Mouse (Mus musculus): ENCODE measurements around the gene Lrrc40. TPM values are rescaled to one million over a fixed set of nuclear protein-coding genes. Genes with fewer than 3 reads are reported as not detected.

The Lrrc40 gene
- polyA plus RNA-seq, 1 experiment from 2014 or later, result 23.1 TPM

GRCm38 (mm10) chr3:158049508-158049907 is 13.0 kb downstream of the Lrrc40 start:
- Histone ChIP-seq H3K9me3 (replicated peaks) (no peaks in the 10 kb centered on the region), H3K36me3 (replicated peaks) (peaks cover 29% of the 10 kb centered on the region), H3K4me2 (no peak overlapping the region), H3K27me3 (no peaks in the 10 kb centered on the region), H3K27ac (replicated peaks) (no peak overlapping the region), H3K4me3 (replicated peaks) (no peak overlapping the region), H3K4me1 (replicated peaks) (no peaks in the 10 kb centered on the region), H3K9ac (no peak overlapping the region)
- no peak for ATAC-seq (ENCODE audit: insufficient read depth)
- 76% methylated on average over 2 of the region's 2 CpGs for WGBS (ENCODE audit: insufficient replicate concordance)

GRCm38 (mm10) chr3:158060621-158061291 is 24.3 kb downstream of the Lrrc40 start:
- Histone ChIP-seq H3K9ac (no peak overlapping the region), H3K4me2 (no peak overlapping the region), H3K4me3 (replicated peaks) (no peak overlapping the region), H3K9me3 (replicated peaks) (no peaks in the 10 kb centered on the region), H3K36me3 (replicated peaks) (peaks cover 55% of the 10 kb centered on the region), H3K27ac (replicated peaks) (no peak overlapping the region), H3K4me1 (replicated peaks) (no peaks in the 10 kb centered on the region), H3K27me3 (no peaks in the 10 kb centered on the region)
- WGBS (ENCODE audit: insufficient replicate concordance), result 69% methylated on average over 2 of the region's 2 CpGs
- ATAC-seq (ENCODE audit: insufficient read depth), result no peak

DNA sequence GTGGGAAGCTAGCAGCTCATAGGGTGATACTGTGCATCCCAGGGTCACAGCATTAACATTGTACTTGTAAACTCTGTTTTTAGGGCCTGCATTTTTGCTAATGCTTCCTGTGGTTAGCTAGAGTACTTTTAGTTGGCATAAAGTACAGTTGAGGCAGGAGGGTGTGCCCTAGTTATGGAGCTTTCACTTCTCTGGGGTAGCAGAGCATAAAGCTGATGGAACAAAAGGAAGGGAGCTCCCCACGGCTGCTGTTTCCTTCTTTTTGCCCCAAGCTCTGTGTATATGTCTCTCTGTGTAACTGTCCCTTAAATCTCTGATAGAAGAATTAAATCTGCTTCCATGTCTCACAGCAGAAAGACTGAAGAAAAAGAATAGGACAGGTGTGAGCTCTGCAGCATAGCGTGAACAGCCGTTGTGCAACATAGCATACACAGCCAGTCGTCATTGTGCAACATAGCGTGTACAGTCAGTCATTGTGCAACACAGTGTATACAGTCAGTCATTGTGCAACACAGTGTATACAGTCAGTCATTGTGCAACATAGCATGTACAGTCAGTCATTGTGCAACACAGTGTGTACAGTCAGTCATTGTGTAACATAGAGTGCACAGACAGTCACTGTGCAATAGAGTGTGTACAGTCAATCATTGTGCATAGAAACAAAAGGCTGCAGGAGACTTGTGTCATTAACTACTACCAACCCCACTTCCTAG is 25.5 kb downstream of the Lrrc40 start:
- peak; percentile 72 for ATAC-seq (ENCODE audit: insufficient read depth)

DNA sequence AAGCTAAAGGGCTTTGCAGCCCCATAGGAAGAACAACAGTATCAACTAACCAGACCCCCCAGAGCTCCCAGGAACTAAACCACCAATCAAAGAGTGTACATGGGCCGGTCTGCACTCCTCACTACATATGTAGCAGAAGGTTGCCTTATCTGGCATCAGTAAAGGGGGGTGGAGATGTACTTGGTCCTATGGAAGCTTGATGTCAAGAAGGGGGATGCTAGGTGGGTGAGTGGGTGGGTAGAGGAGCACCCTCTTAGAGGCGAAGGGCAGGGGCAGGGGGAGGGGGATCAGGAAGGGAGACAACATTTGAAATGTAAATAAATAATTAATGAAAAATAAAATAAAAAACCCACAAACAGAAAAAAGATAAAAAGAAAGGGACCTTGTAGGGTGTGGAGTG is 28.8 kb downstream of the Lrrc40 start:
- ATAC-seq (ENCODE audit: insufficient read depth), result no peak
- H3K27ac ChIP-seq (replicated peaks), result no peak overlapping the region

More for the DNA sequence above, 25.5 kb downstream of the Lrrc40 start:
- H3K36me3 ChIP-seq (replicated peaks), result peaks cover 45% of the 10 kb centered on the region
- no peaks in the 10 kb centered on the region for H3K27me3 ChIP-seq
- H3K27ac ChIP-seq (replicated peaks), result 0 out of 2 replicates have a peak overlapping the region, but pooled peaks have one; percentile 31
- 64% methylated on average over 5 of the region's 5 CpGs for WGBS (ENCODE audit: insufficient replicate concordance)
- no peaks in the 10 kb centered on the region for H3K4me1 ChIP-seq (replicated peaks)
- H3K4me2 ChIP-seq, result no peak overlapping the region
- H3K9ac ChIP-seq, result no peak overlapping the region
- H3K4me3 ChIP-seq (replicated peaks), result no peak overlapping the region
- H3K9me3 ChIP-seq (replicated peaks), result no peaks in the 10 kb centered on the region

GRCm38 (mm10) chr3:158067916-158068315 is 31.5 kb downstream of the Lrrc40 start:
- no peaks in the 10 kb centered on the region for H3K4me1 ChIP-seq (replicated peaks)
- 75% methylated on average over 7 of the region's 7 CpGs for WGBS (ENCODE audit: insufficient replicate concordance)
- no peak overlapping the region for H3K4me2 ChIP-seq
- no peaks in the 10 kb centered on the region for H3K9me3 ChIP-seq (replicated peaks)
- no peak overlapping the region for H3K4me3 ChIP-seq (replicated peaks)
- no peaks in the 10 kb centered on the region for H3K27me3 ChIP-seq
- no peak for ATAC-seq (ENCODE audit: insufficient read depth)
- H3K9ac ChIP-seq, result no peak overlapping the region
- H3K27ac ChIP-seq (replicated peaks), result no peak overlapping the region
- H3K36me3 ChIP-seq (replicated peaks), result peaks cover 19% of the 10 kb centered on the region

More for the DNA sequence above, 28.8 kb downstream of the Lrrc40 start:
- WGBS (ENCODE audit: insufficient replicate concordance), result 80% methylated on average over 2 of the region's 2 CpGs
- Histone ChIP-seq H3K4me2 (no peak overlapping the region), H3K27me3 (no peaks in the 10 kb centered on the region), H3K4me3 (replicated peaks) (no peak overlapping the region), H3K9me3 (replicated peaks) (no peaks in the 10 kb centered on the region), H3K4me1 (replicated peaks) (no peaks in the 10 kb centered on the region), H3K36me3 (replicated peaks) (peaks cover 19% of the 10 kb centered on the region), H3K9ac (no peak overlapping the region)

GRCm38 (mm10) chr3:158068613-158069263 is 32.3 kb downstream of the Lrrc40 start:
- no peaks in the 10 kb centered on the region for H3K4me1 ChIP-seq (replicated peaks)
- ATAC-seq (ENCODE audit: insufficient read depth), result peak; percentile 42; the same call in 1 of the 2 replicates
- peaks cover 15% of the 10 kb centered on the region for H3K36me3 ChIP-seq (replicated peaks)
- H3K4me2 ChIP-seq, result no peak overlapping the region
- H3K27me3 ChIP-seq, result no peaks in the 10 kb centered on the region
- no peak overlapping the region for H3K9ac ChIP-seq
- no peak overlapping the region for H3K27ac ChIP-seq (replicated peaks)
- no peak overlapping the region for H3K4me3 ChIP-seq (replicated peaks)
- no peaks in the 10 kb centered on the region for H3K9me3 ChIP-seq (replicated peaks)
- WGBS (ENCODE audit: insufficient replicate concordance), result 69% methylated on average over 9 of the region's 9 CpGs

DNA sequence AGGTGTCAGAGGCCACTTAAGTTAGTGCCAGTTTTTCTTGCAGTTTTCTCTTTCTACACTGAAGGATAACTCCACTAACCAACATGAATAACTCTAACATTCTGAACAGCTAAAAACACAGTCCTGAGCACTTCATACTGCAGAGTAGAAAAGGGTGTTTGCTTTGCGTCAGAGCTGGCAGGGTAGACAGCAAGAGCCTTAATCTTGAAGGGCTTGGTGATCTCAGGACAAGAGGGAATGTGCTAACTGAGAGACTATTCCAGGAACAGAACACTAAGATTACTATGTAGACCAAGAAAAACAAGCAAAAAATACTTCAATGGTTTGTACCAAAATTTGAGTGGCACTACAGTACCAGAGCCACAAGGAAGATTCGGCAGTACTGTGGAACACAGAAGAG is 38.5 kb downstream of the Lrrc40 start:
- H3K4me3 ChIP-seq (replicated peaks), result no peak overlapping the region
- H3K27ac ChIP-seq (replicated peaks), result no peak overlapping the region
- 71% methylated on average over 2 of the region's 2 CpGs for WGBS (ENCODE audit: insufficient replicate concordance)
- ATAC-seq (ENCODE audit: insufficient read depth), result no peak
- no peaks in the 10 kb centered on the region for H3K27me3 ChIP-seq
- no peak overlapping the region for H3K4me2 ChIP-seq
- no peaks in the 10 kb centered on the region for H3K4me1 ChIP-seq (replicated peaks)
- H3K9ac ChIP-seq, result no peak overlapping the region
- H3K9me3 ChIP-seq (replicated peaks), result no peaks in the 10 kb centered on the region
- H3K36me3 ChIP-seq (replicated peaks), result no peaks in the 10 kb centered on the region

DNA sequence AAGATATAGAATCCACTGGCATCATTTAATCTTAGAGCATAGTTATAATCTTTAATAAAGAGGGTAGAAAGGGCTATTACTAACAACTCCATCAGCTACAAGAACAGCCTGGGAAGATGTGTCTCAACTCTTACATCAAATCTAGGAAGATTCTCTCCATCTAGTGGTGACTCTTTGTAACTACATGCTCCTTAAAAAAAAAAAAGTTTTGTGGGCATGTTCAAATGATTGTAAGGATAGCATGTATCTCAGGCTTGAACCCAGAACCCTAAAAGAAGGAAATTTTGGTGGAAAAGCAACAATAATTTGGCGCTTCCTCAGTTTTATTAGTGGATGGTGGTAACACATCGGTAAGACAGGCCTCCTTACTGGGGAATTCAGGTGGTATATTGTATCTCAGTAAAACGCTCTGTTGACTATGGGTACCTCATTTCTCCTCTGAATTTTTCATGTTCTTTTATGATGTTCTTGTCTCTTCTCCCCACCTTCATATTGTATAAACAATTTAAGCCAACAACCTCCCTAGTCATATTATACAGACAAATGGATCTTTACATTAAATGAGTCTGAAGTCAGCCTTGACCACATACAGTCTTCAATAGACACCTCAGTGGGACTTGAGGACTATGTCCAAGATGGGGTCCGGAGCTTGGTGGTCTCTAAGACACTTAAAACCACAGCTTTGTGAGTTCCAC is 40.4 kb downstream of the Lrrc40 start:
- no peaks in the 10 kb centered on the region; the same call in 1 of the 2 replicates for H3K27me3 ChIP-seq
- H3K4me1 ChIP-seq (replicated peaks), result no peaks in the 10 kb centered on the region
- no peaks in the 10 kb centered on the region for H3K9me3 ChIP-seq (replicated peaks)
- no peak for ATAC-seq (ENCODE audit: insufficient read depth)
- H3K4me2 ChIP-seq, result no peak overlapping the region
- no peak overlapping the region for H3K9ac ChIP-seq
- no peaks in the 10 kb centered on the region for H3K36me3 ChIP-seq (replicated peaks)
- no peak overlapping the region for H3K27ac ChIP-seq (replicated peaks)
- no peak overlapping the region for H3K4me3 ChIP-seq (replicated peaks)
- WGBS (ENCODE audit: insufficient replicate concordance), result 32% methylated on average over 4 of the region's 4 CpGs

GRCm38 (mm10) chr3:158077380-158077772 is 40.9 kb downstream of the Lrrc40 start:
- no peak overlapping the region for H3K4me2 ChIP-seq
- no peak for ATAC-seq (ENCODE audit: insufficient read depth)
- H3K9ac ChIP-seq, result no peak overlapping the region
- WGBS (ENCODE audit: insufficient replicate concordance), result 16% methylated on average over 1 of the region's 1 CpGs
- H3K4me1 ChIP-seq (replicated peaks), result no peaks in the 10 kb centered on the region
- no peak overlapping the region for H3K27ac ChIP-seq (replicated peaks)
- no peaks in the 10 kb centered on the region for H3K36me3 ChIP-seq (replicated peaks)
- H3K27me3 ChIP-seq, result no peaks in the 10 kb centered on the region; the same call in 1 of the 2 replicates
- H3K4me3 ChIP-seq (replicated peaks), result no peak overlapping the region
- H3K9me3 ChIP-seq (replicated peaks), result no peaks in the 10 kb centered on the region

GRCm38 (mm10) chr3:158077828-158078227 is 41.4 kb downstream of the Lrrc40 start:
- H3K4me1 ChIP-seq (replicated peaks), result no peaks in the 10 kb centered on the region
- no peak overlapping the region for H3K9ac ChIP-seq
- H3K36me3 ChIP-seq (replicated peaks), result no peaks in the 10 kb centered on the region
- no peak overlapping the region for H3K4me2 ChIP-seq
- ATAC-seq (ENCODE audit: insufficient read depth), result no peak
- H3K9me3 ChIP-seq (replicated peaks), result no peaks in the 10 kb centered on the region
- H3K27ac ChIP-seq (replicated peaks), result no peak overlapping the region
- no peaks in the 10 kb centered on the region; the same call in 1 of the 2 replicates for H3K27me3 ChIP-seq
- no peak overlapping the region for H3K4me3 ChIP-seq (replicated peaks)
- WGBS (ENCODE audit: insufficient replicate concordance), result 65% methylated on average over 5 of the region's 5 CpGs

GRCm38 (mm10) chr3:158091601-158092000 is 55.1 kb downstream of the Lrrc40 start:
- Histone ChIP-seq H3K36me3 (replicated peaks) (no peaks in the 10 kb centered on the region), H3K27me3 (no peaks in the 10 kb centered on the region), H3K27ac (replicated peaks) (no peak overlapping the region), H3K4me1 (replicated peaks) (no peaks in the 10 kb centered on the region), H3K4me2 (no peak overlapping the region), H3K9me3 (replicated peaks) (no peaks in the 10 kb centered on the region), H3K4me3 (replicated peaks) (no peak overlapping the region), H3K9ac (no peak overlapping the region)
- no peak for ATAC-seq (ENCODE audit: insufficient read depth)
- WGBS (ENCODE audit: insufficient replicate concordance), result 61% methylated on average over 3 of the region's 3 CpGs

Data from liver, embryonic 15.5 days (tissue).